Mouse (Mus musculus) lung, embryonic 15.5 days (tissue): ENCODE measurements around the gene 1700093K21Rik. TPM values are rescaled to one million over a fixed set of nuclear protein-coding genes. Genes with fewer than 3 reads are reported as not detected.
"Not testable (repeated sequence)": the region's sequence is repeated elsewhere in the genome, so short reads cannot be mapped to it uniquely, and the experiment has no call there.

Experiments used
- ATAC-seq: fragments of 200-750 bp; cut with Nextera tagmentation; 2 replicates; pipeline ENCODE4 v1.8.0; 2017; ENCODE audit warnings: moderate number of reproducible peaks, borderline replicate concordance; ENCODE audit not compliant: low FRiP score, low TSS enrichment; ENCODE audit errors: extremely low read depth
- H3K27ac ChIP-seq: fragments of 300-500 bp; sonication (generic); 2 replicates; pipeline ENCODE4 v1.5.1; 2015; ENCODE audit warnings: moderate library complexity, mild to moderate bottlenecking, inconsistent platforms
- H3K27me3 ChIP-seq: fragments of 300-500 bp; sonication (generic); 2 replicates; pipeline ENCODE4 v1.6.1; 2015; ENCODE audit warnings: inconsistent platforms
- H3K36me3 ChIP-seq: fragments of 300-500 bp; sonication (generic); 2 replicates; pipeline ENCODE4 v1.6.1; 2015; ENCODE audit warnings: inconsistent platforms
- H3K4me1 ChIP-seq: fragments of 300-500 bp; sonication (generic); 2 replicates; pipeline ENCODE4 v1.6.1; 2015; ENCODE audit warnings: inconsistent platforms
- H3K4me2 ChIP-seq: fragments of 300-500 bp; sonication (generic); 2 replicates; pipeline ENCODE4 v1.6.1; 2015; ENCODE audit warnings: inconsistent platforms, mild to moderate bottlenecking, moderate library complexity
- H3K4me3 ChIP-seq: fragments of 300-500 bp; sonication (generic); 2 replicates; pipeline ENCODE4 v1.5.1; 2015; ENCODE audit warnings: mild to moderate bottlenecking, inconsistent platforms
- H3K9ac ChIP-seq: fragments of 300-500 bp; sonication (generic); 2 replicates; pipeline ENCODE4 v1.6.1; 2015; ENCODE audit warnings: inconsistent platforms
- H3K9me3 ChIP-seq: fragments of 300-500 bp; sonication (generic); 2 replicates; pipeline ENCODE4 v1.6.1; 2016; ENCODE audit warnings: inconsistent platforms
- WGBS: fragments of 180-500 bp; shearing (Covaris S2); methylation state at CpG from one replicate; pipeline ENCODE4 v1.1.7; 2015; 5-methylcytosine and 5-hydroxymethylcytosine counted together
- polyA plus RNA-seq: library from polyadenylated mRNA; unstranded; fragments of >200 nt; fragmentation: Nextera tagmentation; extraction: Ambion mirVana; gene quantifications from 2 replicates; pipeline ENCODE4 v1.2.1, GENCODE M21; 2015

Gene 1700093K21Rik
- polyA plus RNA-seq, result not detected in 2 replicates

GRCm38 (mm10) chr11:23520473-23521205, at the start of gene 1700093K21Rik:
TSS of gene 1700093K21Rik (minus strand) at chr11:23521155.
- H3K27ac ChIP-seq, result no peak within 1 kb of the TSS
- H3K4me3 ChIP-seq, result no peak within 1 kb of the TSS
- no peak within 1 kb of the TSS for H3K9ac ChIP-seq
- no peak for ATAC-seq
- H3K27me3 ChIP-seq, result no peaks in the 10 kb centered on the region
- 40% methylated on average over 5 of the region's 5 CpGs for WGBS
- no peaks in the 10 kb centered on the region for H3K36me3 ChIP-seq
- H3K9me3 ChIP-seq, result no peaks in the 10 kb centered on the region; the same call in 1 of the 2 replicates
- no peaks in the 10 kb centered on the region for H3K4me1 ChIP-seq
- no peak within 1 kb of the TSS for H3K4me2 ChIP-seq

- no peak for ATAC-seq
These were observed 49.2 kb upstream of the 1700093K21Rik start for GRCm38 (mm10) chr11:23570130-23570529.

GRCm38 (mm10) chr11:23565761-23566160, 44.8 kb upstream of the 1700093K21Rik start:
- no peaks in the 10 kb centered on the region for H3K4me1 ChIP-seq
- H3K27me3 ChIP-seq, result no peaks in the 10 kb centered on the region
- no peaks in the 10 kb centered on the region for H3K9me3 ChIP-seq
- H3K4me3 ChIP-seq, result no peak overlapping the region
- H3K36me3 ChIP-seq, result 0 out of 2 replicates have a peak, but pooled peaks cover 3% of the 10 kb centered on the region
- 52% methylated on average over 6 of the region's 6 CpGs for WGBS
- H3K9ac ChIP-seq, result no peak overlapping the region
- H3K27ac ChIP-seq, result no peak overlapping the region
- peak; percentile 74; the same call in 1 of the 2 replicates for ATAC-seq
- no peak overlapping the region for H3K4me2 ChIP-seq

More at GRCm38 (mm10) chr11:23570130-23570529, 49.2 kb upstream of the 1700093K21Rik start:
- Histone ChIP-seq H3K27me3 (no peaks in the 10 kb centered on the region), H3K9ac (no peak overlapping the region), H3K4me3 (no peak overlapping the region), H3K4me1 (no peaks in the 10 kb centered on the region), H3K27ac (no peak overlapping the region), H3K36me3 (peaks cover 10% of the 10 kb centered on the region; the same call in 1 of the 2 replicates), H3K4me2 (no peak overlapping the region), H3K9me3 (no peaks in the 10 kb centered on the region)
- WGBS, result 88% methylated on average over 7 of the region's 7 CpGs

- no peak overlapping the region for H3K9ac ChIP-seq
- no peaks in the 10 kb centered on the region for H3K27me3 ChIP-seq
- no peaks in the 10 kb centered on the region for H3K9me3 ChIP-seq
- H3K36me3 ChIP-seq, result no peaks in the 10 kb centered on the region
- WGBS, result 60% methylated on average over 6 of the region's 6 CpGs
- no peak overlapping the region for H3K27ac ChIP-seq
- ATAC-seq, result no peak
- H3K4me3 ChIP-seq, result no peak overlapping the region
- no peak overlapping the region for H3K4me2 ChIP-seq
- H3K4me1 ChIP-seq, result no peaks in the 10 kb centered on the region
These were observed 36.2 kb upstream of the 1700093K21Rik start for GRCm38 (mm10) chr11:23557039-23557630.

- Histone ChIP-seq H3K9me3 (no peaks in the 10 kb centered on the region), H3K4me2 (no peak overlapping the region)
These were observed 16.5 kb upstream of the 1700093K21Rik start for GRCm38 (mm10) chr11:23537446-23537845.

GRCm38 (mm10) chr11:23518981-23519380, 2.0 kb downstream of the 1700093K21Rik start:
- WGBS, result 71% methylated on average over 3 of the region's 3 CpGs
- no peak overlapping the region for H3K4me2 ChIP-seq
- no peak for ATAC-seq

More at GRCm38 (mm10) chr11:23537446-23537845, 16.5 kb upstream of the 1700093K21Rik start:
- no peak for ATAC-seq
- no peaks in the 10 kb centered on the region for H3K27me3 ChIP-seq
- no peak overlapping the region for H3K4me3 ChIP-seq
- WGBS, result 83% methylated on average over 2 of the region's 2 CpGs
- no peak overlapping the region for H3K27ac ChIP-seq
- H3K36me3 ChIP-seq, result no peaks in the 10 kb centered on the region
- no peak overlapping the region for H3K9ac ChIP-seq
- no peaks in the 10 kb centered on the region for H3K4me1 ChIP-seq

GRCm38 (mm10) chr11:23515315-23515714, 5.6 kb downstream of the 1700093K21Rik start:
- no peak overlapping the region for H3K4me2 ChIP-seq
- no peaks in the 10 kb centered on the region for H3K27me3 ChIP-seq
- H3K27ac ChIP-seq, result no peak overlapping the region
- H3K9me3 ChIP-seq, result no peaks in the 10 kb centered on the region
- H3K4me3 ChIP-seq, result no peak overlapping the region
- ATAC-seq, result no peak
- 66% methylated on average over 2 of the region's 2 CpGs for WGBS
- H3K4me1 ChIP-seq, result no peaks in the 10 kb centered on the region
- no peaks in the 10 kb centered on the region for H3K36me3 ChIP-seq
- H3K9ac ChIP-seq, result no peak overlapping the region

More at GRCm38 (mm10) chr11:23518981-23519380, 2.0 kb downstream of the 1700093K21Rik start:
- Histone ChIP-seq H3K27ac (no peak overlapping the region), H3K4me3 (no peak overlapping the region), H3K9me3 (no peaks in the 10 kb centered on the region), H3K9ac (no peak overlapping the region), H3K4me1 (no peaks in the 10 kb centered on the region), H3K36me3 (no peaks in the 10 kb centered on the region), H3K27me3 (no peaks in the 10 kb centered on the region)

GRCm38 (mm10) chr11:23514785-23515184, 6.2 kb downstream of the 1700093K21Rik start:
- H3K27me3 ChIP-seq, H3K4me2 ChIP-seq, H3K4me3 ChIP-seq, H3K36me3 ChIP-seq, ATAC-seq, H3K9me3 ChIP-seq, H3K9ac ChIP-seq, H3K27ac ChIP-seq, H3K4me1 ChIP-seq: not testable (repeated sequence)
- 56% methylated on average over 4 of the region's 4 CpGs for WGBS

GRCm38 (mm10) chr11:23504801-23505200, 16.2 kb downstream of the 1700093K21Rik start:
- not testable (repeated sequence) for H3K27ac ChIP-seq, H3K9ac ChIP-seq, H3K9me3 ChIP-seq, ATAC-seq, H3K4me3 ChIP-seq, H3K4me1 ChIP-seq, H3K27me3 ChIP-seq, H3K36me3 ChIP-seq, H3K4me2 ChIP-seq
- WGBS, result 79% methylated on average over 5 of the region's 5 CpGs

GRCm38 (mm10) chr11:23498609-23499008, 22.3 kb downstream of the 1700093K21Rik start:
- Histone ChIP-seq H3K9me3 (no peaks in the 10 kb centered on the region), H3K4me3 (peak overlapping the region; percentile 94), H3K4me2 (peak overlapping the region; percentile 60), H3K4me1 (peaks cover 19% of the 10 kb centered on the region), H3K27ac (0 out of 2 replicates have a peak overlapping the region, but pooled peaks have one; percentile 49), H3K9ac (peak overlapping the region; percentile 29; the same call in 1 of the 2 replicates), H3K36me3 (peaks cover 18% of the 10 kb centered on the region), H3K27me3 (no peaks in the 10 kb centered on the region)
- ATAC-seq, result no peak
- 36% methylated on average over 5 of the region's 5 CpGs for WGBS

- Histone ChIP-seq H3K4me2 (peak within 1 kb of the TSS; percentile 83), H3K9me3 (no peaks in the 10 kb centered on the region), H3K36me3 (peaks cover 24% of the 10 kb centered on the region), H3K4me1 (peaks cover 19% of the 10 kb centered on the region), H3K4me3 (peak within 1 kb of the TSS; percentile 94), H3K27ac (peak within 1 kb of the TSS; percentile 97), H3K9ac (peak within 1 kb of the TSS; percentile 95), H3K27me3 (no peaks in the 10 kb centered on the region)
- ATAC-seq, result peak; percentile 96
- WGBS, result 1% methylated on average over 59 of the region's 66 CpGs
These were observed 23.0 kb downstream of the 1700093K21Rik start, which contains the start of gene Ahsa2 for GRCm38 (mm10) chr11:23497718-23498509. TSS of gene Ahsa2 (minus strand) at chr11:23498030.
